8 mouse cellular contexts compared by ENCODE assay signal in the genomic region with DNA sequence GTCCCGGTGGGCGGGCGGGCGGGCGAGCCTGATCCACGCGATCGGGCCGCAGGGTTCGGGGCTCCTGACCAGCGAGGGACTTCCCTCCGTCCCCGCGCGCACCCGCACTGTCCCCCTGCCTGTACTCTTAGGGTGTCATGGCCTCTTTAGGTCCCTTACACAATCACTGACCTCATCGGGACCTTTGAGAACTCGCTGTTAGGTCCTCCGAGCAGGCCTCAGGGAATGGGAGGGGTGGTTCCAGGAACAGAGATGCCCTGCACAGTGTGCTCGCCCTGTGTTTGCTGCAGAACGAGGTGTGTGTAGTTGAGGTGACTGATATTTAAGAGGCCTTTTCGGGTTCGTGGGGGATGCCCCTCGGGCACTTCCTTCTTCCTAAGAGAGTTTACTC. TPM values are rescaled to one million over a fixed set of nuclear protein-coding genes. Genes with fewer than 3 reads are reported as not detected.
DNase-seq lines count a peak whose midpoint lies in the region; ATAC-seq and TF ChIP-seq lines count a peak whose summit lies in the region.

No protein-coding gene starts in this region.

- peak overlapping the region; percentile 19 to 60; a peak in 3 of 4 replicates for H3K27ac ChIP-seq in heart, embryonic 14.5 days (replicated peaks in 1 of 2; ENCODE audit: control insufficient read depth in 1 of 2, insufficient read depth in 1 of 2, low read depth in 2 of 2, low read length in 2 of 2)
- H3K27ac ChIP-seq in ES-E14 (ENCODE audit: insufficient read depth, low read depth, low read length, poor library complexity, severe bottlenecking), result no peak overlapping the region
- H3K27ac ChIP-seq in limb, embryonic 11.5 days (replicated peaks; ENCODE audit: low read depth, low read length), result no peak overlapping the region

- in situ Hi-C loops in ES-E14 (cut with MboI; ENCODE audit: low sequenced_read_pairs in 2 of 2, unreplicated experiment in 2 of 2), result loop anchor here in 1 of 2 experiments (25.0 kb wide), 1 partner anchor 106 kb away; no protein-coding TSS in a partner anchor

- peak overlapping the region; percentile 78 for H3K4me2 ChIP-seq in heart, embryonic 14.5 days (ENCODE audit: low read length)
- H3K4me2 ChIP-seq in limb, embryonic 11.5 days (ENCODE audit: low read depth, severe bottlenecking), result peak overlapping the region; percentile 77

- DNase-seq in heart, adult 11 months, result no peak
- DNase-seq in ES-E14 (ENCODE audit: low read depth, low spot score), result no peak
- DNase-seq in limb, embryonic 11.5 days (ENCODE audit: low spot score), result no peak
- no peak for DNase-seq in right cerebral cortex, postnatal 36 days (ENCODE audit: low spot score in 2 of 2)
- no peak for DNase-seq in cerebellum, postnatal 10 days

- under 1% methylated on average over 24 of the region's 24 CpGs for WGBS in heart, embryonic 14.5 days
- under 1% methylated on average over 22 of the region's 24 CpGs for WGBS in limb, embryonic 11.5 days

- H3K9ac ChIP-seq in heart, embryonic 14.5 days (ENCODE audit: low read length), result peak overlapping the region; percentile 84
- peak overlapping the region; percentile 81 for H3K9ac ChIP-seq in ES-E14 (ENCODE audit: insufficient read depth, low read depth, low read length, poor library complexity, severe bottlenecking)
- peak overlapping the region; percentile 78 for H3K9ac ChIP-seq in limb, embryonic 11.5 days (ENCODE audit: low read length)

- no peaks in the 10 kb centered on the region for H3K9me3 ChIP-seq in heart, embryonic 14.5 days (ENCODE audit: control insufficient read depth, low read length)
- no peaks in the 10 kb centered on the region for H3K9me3 ChIP-seq in ES-E14 (ENCODE audit: control insufficient read depth, insufficient read depth, low read depth, low read length)
- H3K9me3 ChIP-seq in limb, embryonic 11.5 days (ENCODE audit: control insufficient read depth, low read length), result no peaks in the 10 kb centered on the region

- no peak; the same call in 1 of the 2 replicates for ATAC-seq in heart, embryonic 14.5 days (ENCODE audit: insufficient number of reproducible peaks, insufficient read depth, low FRiP score, low read depth)
- peak; percentile 48 for ATAC-seq in erythroblast, adult 5-6 weeks (replicated peaks; ENCODE audit: low FRiP score, poor library complexity, severe bottlenecking)
- peak; percentile 67 for ATAC-seq in limb, embryonic 11.5 days (ENCODE audit: insufficient number of reproducible peaks, low FRiP score, low TSS enrichment, low read depth)
- peak; percentile 60 for ATAC-seq in monocyte, adult 5-6 weeks (replicated peaks; ENCODE audit: insufficient number of reproducible peaks, low FRiP score, low TSS enrichment, poor library complexity, severe bottlenecking)

- H3K36me3 ChIP-seq in heart, embryonic 14.5 days (ENCODE audit: control insufficient read depth, insufficient read depth, low read length), result peaks cover 44% of the 10 kb centered on the region
- peaks cover 17% of the 10 kb centered on the region for H3K36me3 ChIP-seq in ES-E14 (ENCODE audit: control insufficient read depth, insufficient read depth, low read length, poor library complexity, severe bottlenecking)
- peaks cover 5% of the 10 kb centered on the region for H3K36me3 ChIP-seq in limb, embryonic 11.5 days (ENCODE audit: control insufficient read depth, insufficient read depth, low read length)

- H3K27me3 ChIP-seq in heart, embryonic 14.5 days (ENCODE audit: control insufficient read depth, insufficient read depth, low read length), result no peaks in the 10 kb centered on the region
- H3K27me3 ChIP-seq in limb, embryonic 11.5 days (ENCODE audit: control insufficient read depth, insufficient read depth, low read length), result no peaks in the 10 kb centered on the region

- H3K4me1 ChIP-seq in heart, embryonic 14.5 days (ENCODE audit: control insufficient read depth in 2 of 2, insufficient read depth in 2 of 2, low read length in 2 of 2), result peaks cover 0 to 6% of the 10 kb centered on the region in 2 experiments; a peak in 3 of 4 replicates
- no peaks in the 10 kb centered on the region for H3K4me1 ChIP-seq in ES-E14 (ENCODE audit: control insufficient read depth in 2 of 2, insufficient read depth in 2 of 2, low read length in 2 of 2, poor library complexity in 1 of 2)
- peaks cover 7% of the 10 kb centered on the region; the same call in 1 of the 2 replicates for H3K4me1 ChIP-seq in limb, embryonic 11.5 days (ENCODE audit: control insufficient read depth, insufficient read depth, low read length)

- H3K4me3 ChIP-seq in heart, embryonic 14.5 days (ENCODE audit: control insufficient read depth in 1 of 2, insufficient read depth in 1 of 2, low read depth in 1 of 2, low read length in 2 of 2), result peak overlapping the region; percentile 75 to 97
- H3K4me3 ChIP-seq in ES-E14 (ENCODE audit: insufficient read depth in 1 of 2, low read depth in 1 of 2, low read length in 2 of 2, poor library complexity in 1 of 2, severe bottlenecking in 1 of 2), result peak overlapping the region; percentile 81 to 94
- H3K4me3 ChIP-seq in limb, embryonic 11.5 days (ENCODE audit: low read depth, low read length), result peak overlapping the region; percentile 89

TF ChIP-seq in ES-E14, 5 proteins besides CTCF, POLR2A, EP300 and RAD21:
- TF ChIP-seq ZNF384 (IDR thresholded peaks at IDR 0.05; ENCODE audit: low read depth, low read length), result no peak
- no peak for TF ChIP-seq ZC3H11A (IDR thresholded peaks at IDR 0.05; ENCODE audit: borderline replicate concordance, low read depth, low read length)
- TF ChIP-seq MAFK (IDR thresholded peaks at IDR 0.05; ENCODE audit: insufficient read depth, low read depth, low read length), result no peak
- no peak for TF ChIP-seq CHD2 (IDR thresholded peaks at IDR 0.05; ENCODE audit: low read depth, low read length)
- no peak for TF ChIP-seq HCFC1 (IDR thresholded peaks at IDR 0.05; ENCODE audit: borderline replicate concordance, insufficient read depth, low read length)

RNA-seq across cellular contexts. Expression of gene Hps4, which starts 0.3 kb away (rescaled TPM):
- polyA plus RNA-seq in heart, embryonic 14.5 days (2014; fragmentation: Nextera tagmentation; extraction: Ambion mirVana), result 14.9 and 18.5 TPM in 2 replicates
- total RNA-seq in ES-E14 (2012; rRNA removed), result 19.5 and 30.8 TPM in 2 replicates
- total RNA-seq in erythroblast, adult 5-6 weeks (2015; ENCODE audit: low replicate concordance), result 3.5 TPM in 1 of 2 replicates, not detected in the other
- 1.5 and 5.0 TPM in 2 replicates for total RNA-seq in erythroblast, adult 5-6 weeks (2017; ENCODE audit: low replicate concordance)
- polyA plus RNA-seq in limb, embryonic 11.5 days (2014; fragmentation: Nextera tagmentation; extraction: Ambion mirVana), result 36.6 and 38.4 TPM in 2 replicates
- total RNA-seq in monocyte, adult 5-6 weeks (2017), result 9.6 to 16.9 TPM (median 14.4 TPM) in 3 replicates

RNA-seq across cellular contexts. Expression of gene Srrd, which starts 0.4 kb away (rescaled TPM):
- 25.4 and 25.9 TPM in 2 replicates for polyA plus RNA-seq in heart, embryonic 14.5 days (2014; fragmentation: Nextera tagmentation; extraction: Ambion mirVana)
- total RNA-seq in ES-E14 (2012; rRNA removed), result 25.8 and 32.0 TPM in 2 replicates
- 7.5 and 8.2 TPM in 2 replicates for total RNA-seq in erythroblast, adult 5-6 weeks (2015; ENCODE audit: low replicate concordance)
- total RNA-seq in erythroblast, adult 5-6 weeks (2017; ENCODE audit: low replicate concordance), result 0.17 and 3.3 TPM in 2 replicates
- polyA plus RNA-seq in limb, embryonic 11.5 days (2014; fragmentation: Nextera tagmentation; extraction: Ambion mirVana), result 56.0 and 57.0 TPM in 2 replicates
- 11.1 to 14.9 TPM (median 12.8 TPM) in 3 replicates for total RNA-seq in monocyte, adult 5-6 weeks (2017)

RNA-seq across cellular contexts. Expression of gene Gm6583, which starts 12.6 kb away (rescaled TPM):
- polyA plus RNA-seq in heart, embryonic 14.5 days (2014; fragmentation: Nextera tagmentation; extraction: Ambion mirVana), result not detected in 2 replicates
- 0.16 and 0.18 TPM in 2 replicates for total RNA-seq in ES-E14 (2012; rRNA removed)
- total RNA-seq in erythroblast, adult 5-6 weeks (2015; ENCODE audit: low replicate concordance), result not detected in 2 replicates
- total RNA-seq in erythroblast, adult 5-6 weeks (2017; ENCODE audit: low replicate concordance), result not detected in 2 replicates
- 0.12 and 0.27 TPM in 2 replicates for polyA plus RNA-seq in limb, embryonic 11.5 days (2014; fragmentation: Nextera tagmentation; extraction: Ambion mirVana)
- 0.43 to 0.58 TPM in 2 of 3 replicates, not detected in the other for total RNA-seq in monocyte, adult 5-6 weeks (2017)

RNA-seq across cellular contexts. Expression of gene Tfip11, which starts 17.0 kb away (rescaled TPM):
- 12.6 and 13.4 TPM in 2 replicates for polyA plus RNA-seq in heart, embryonic 14.5 days (2014; fragmentation: Nextera tagmentation; extraction: Ambion mirVana)
- 38.1 and 38.9 TPM in 2 replicates for total RNA-seq in ES-E14 (2012; rRNA removed)
- 3.5 and 4.6 TPM in 2 replicates for total RNA-seq in erythroblast, adult 5-6 weeks (2015; ENCODE audit: low replicate concordance)
- 3.9 and 11.2 TPM in 2 replicates for total RNA-seq in erythroblast, adult 5-6 weeks (2017; ENCODE audit: low replicate concordance)
- 27.3 and 29.4 TPM in 2 replicates for polyA plus RNA-seq in limb, embryonic 11.5 days (2014; fragmentation: Nextera tagmentation; extraction: Ambion mirVana)
- total RNA-seq in monocyte, adult 5-6 weeks (2017), result 30.1 to 62.0 TPM (median 39.9 TPM) in 3 replicates

RNA-seq across cellular contexts. Expression of gene Asphd2, which starts 51.5 kb away (rescaled TPM):
- polyA plus RNA-seq in heart, embryonic 14.5 days (2014; fragmentation: Nextera tagmentation; extraction: Ambion mirVana), result 0.96 and 1.7 TPM in 2 replicates
- 4.6 and 7.2 TPM in 2 replicates for total RNA-seq in ES-E14 (2012; rRNA removed)
- not detected in 2 replicates for total RNA-seq in erythroblast, adult 5-6 weeks (2015; ENCODE audit: low replicate concordance)
- total RNA-seq in erythroblast, adult 5-6 weeks (2017; ENCODE audit: low replicate concordance), result not detected in 2 replicates
- polyA plus RNA-seq in limb, embryonic 11.5 days (2014; fragmentation: Nextera tagmentation; extraction: Ambion mirVana), result 26.1 and 27.1 TPM in 2 replicates
- not detected in 3 replicates for total RNA-seq in monocyte, adult 5-6 weeks (2017)

Comparison
In these comparisons a context has a peak if more than half of its experiments do, and no peak if none do; other contexts are left out.
1. H3K27ac ChIP-seq: peak in heart, embryonic 14.5 days (2 of 2); none in ES-E14 (single experiment) and limb, embryonic 11.5 days (single experiment).
2. Peak in every context shown above with its lines, with median percentiles within 50 percentile points of each other: H3K4me3 ChIP-seq and H3K9ac ChIP-seq.